In the genomic region with DNA sequence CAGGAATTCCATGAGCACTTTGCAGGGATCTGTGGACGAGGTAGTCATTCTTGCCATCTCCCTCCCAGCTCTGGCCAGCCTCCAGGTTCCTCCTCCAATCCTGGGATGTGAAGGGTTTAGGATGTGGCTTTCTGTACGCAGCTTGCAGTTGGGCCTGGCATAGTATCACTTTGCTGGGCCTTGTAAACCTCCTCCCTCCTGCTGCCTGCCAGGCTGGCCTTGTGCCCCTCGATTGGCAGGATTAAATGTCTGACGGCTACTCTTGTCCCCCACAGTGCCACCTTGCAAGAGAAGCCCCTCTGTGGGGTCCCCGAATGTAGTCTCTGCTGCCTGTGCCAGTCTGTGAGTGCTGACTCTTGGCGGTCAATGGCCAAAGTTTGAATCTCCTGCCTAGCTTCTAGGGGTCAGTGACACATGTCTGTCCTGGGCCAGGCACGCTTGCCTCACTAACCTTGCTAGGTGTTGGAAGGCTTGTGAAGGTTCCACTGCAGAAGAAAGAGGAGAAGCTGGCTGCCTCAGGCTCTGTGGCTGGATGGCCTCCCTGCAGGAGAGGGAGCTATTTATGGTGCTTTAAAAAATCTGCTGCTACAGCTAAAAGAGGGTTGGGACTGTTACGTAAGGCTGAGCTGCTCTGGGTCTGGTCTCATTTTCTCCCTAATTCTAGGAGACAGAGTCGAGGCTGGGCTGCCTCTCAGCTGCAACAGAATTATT, we compare ENCODE assay signal across 8 mouse cellular contexts. TPM values are rescaled to one million over a fixed set of nuclear protein-coding genes. Genes with fewer than 3 reads are reported as not detected.
DNase-seq lines count a peak whose midpoint lies in the region; ATAC-seq and TF ChIP-seq lines count a peak whose summit lies in the region.

No protein-coding gene starts in this region.

- no peaks in the 10 kb centered on the region for H3K9me3 ChIP-seq in intestine, embryonic 14.5 days (ENCODE audit: control insufficient read depth, low read length)
- H3K9me3 ChIP-seq in intestine, postnatal 0 days (ENCODE audit: control insufficient read depth), result no peaks in the 10 kb centered on the region
- no peaks in the 10 kb centered on the region for H3K9me3 ChIP-seq in forebrain, embryonic 12.5 days
- H3K9me3 ChIP-seq in heart, postnatal 0 days (replicated peaks; ENCODE audit: control insufficient read depth, low read length), result no peaks in the 10 kb centered on the region
- no peaks in the 10 kb centered on the region for H3K9me3 ChIP-seq in midbrain, embryonic 14.5 days (ENCODE audit: control insufficient read depth, low read length)

- no peaks in the 10 kb centered on the region for H3K36me3 ChIP-seq in intestine, embryonic 14.5 days (ENCODE audit: control insufficient read depth, insufficient read depth, low read length)
- H3K36me3 ChIP-seq in intestine, postnatal 0 days (ENCODE audit: control insufficient read depth, insufficient read depth), result no peaks in the 10 kb centered on the region
- no peaks in the 10 kb centered on the region for H3K36me3 ChIP-seq in forebrain, embryonic 12.5 days (replicated peaks)
- no peaks in the 10 kb centered on the region for H3K36me3 ChIP-seq in heart, postnatal 0 days (replicated peaks; ENCODE audit: control insufficient read depth, insufficient read depth, low read length)
- no peaks in the 10 kb centered on the region for H3K36me3 ChIP-seq in midbrain, embryonic 14.5 days (ENCODE audit: control insufficient read depth, insufficient read depth, low read length)

- H3K4me1 ChIP-seq in intestine, embryonic 14.5 days (replicated peaks; ENCODE audit: control insufficient read depth, insufficient read depth, low read length), result peaks cover 50% of the 10 kb centered on the region
- H3K4me1 ChIP-seq in intestine, postnatal 0 days (replicated peaks; ENCODE audit: control insufficient read depth, insufficient read depth, low read length), result peaks cover 5% of the 10 kb centered on the region
- H3K4me1 ChIP-seq in forebrain, embryonic 12.5 days, result peaks cover 71% of the 10 kb centered on the region
- H3K4me1 ChIP-seq in heart, postnatal 0 days (ENCODE audit: control insufficient read depth, insufficient read depth), result peaks cover 93% of the 10 kb centered on the region
- peaks cover 23% of the 10 kb centered on the region for H3K4me1 ChIP-seq in midbrain, embryonic 14.5 days (ENCODE audit: control insufficient read depth, insufficient read depth, low read length)

- WGBS in intestine, embryonic 14.5 days, result 70% methylated on average over 9 of the region's 9 CpGs
- WGBS in intestine, postnatal 0 days, result 68% methylated on average over 9 of the region's 9 CpGs
- WGBS in forebrain, embryonic 12.5 days, result 71% methylated on average over 9 of the region's 9 CpGs
- 36% methylated on average over 9 of the region's 9 CpGs for WGBS in heart, postnatal 0 days
- 69% methylated on average over 9 of the region's 9 CpGs for WGBS in midbrain, embryonic 14.5 days

- peak overlapping the region; percentile 30; the same call in 1 of the 2 replicates for H3K27ac ChIP-seq in intestine, embryonic 14.5 days (ENCODE audit: low read depth)
- H3K27ac ChIP-seq in intestine, postnatal 0 days (ENCODE audit: low read depth, low read length), result no peak overlapping the region
- peak overlapping the region; percentile 54 for H3K27ac ChIP-seq in forebrain, embryonic 12.5 days
- peak overlapping the region; percentile 85 for H3K27ac ChIP-seq in heart, postnatal 0 days (ENCODE audit: low read depth)
- H3K27ac ChIP-seq in midbrain, embryonic 14.5 days (replicated peaks; ENCODE audit: low read depth, low read length), result peak overlapping the region; percentile 52

- no peak for TF ChIP-seq EP300 in heart, postnatal 0 days (IDR thresholded peaks at IDR 0.05; ENCODE audit: low read depth)

- H3K4me2 ChIP-seq in intestine, embryonic 14.5 days (ENCODE audit: low read length), result no peak overlapping the region
- no peak overlapping the region for H3K4me2 ChIP-seq in intestine, postnatal 0 days (replicated peaks; ENCODE audit: low read depth)
- no peak overlapping the region for H3K4me2 ChIP-seq in forebrain, embryonic 12.5 days
- peak overlapping the region; percentile 27 for H3K4me2 ChIP-seq in heart, postnatal 0 days (ENCODE audit: low read depth, low read length)
- no peak overlapping the region for H3K4me2 ChIP-seq in midbrain, embryonic 14.5 days (ENCODE audit: low read length)

- no peaks in the 10 kb centered on the region for H3K27me3 ChIP-seq in intestine, embryonic 14.5 days (replicated peaks; ENCODE audit: control insufficient read depth, insufficient read depth, low read length)
- no peaks in the 10 kb centered on the region for H3K27me3 ChIP-seq in intestine, postnatal 0 days (replicated peaks; ENCODE audit: control insufficient read depth, insufficient read depth, low read length)
- H3K27me3 ChIP-seq in forebrain, embryonic 12.5 days, result no peaks in the 10 kb centered on the region
- H3K27me3 ChIP-seq in heart, postnatal 0 days (ENCODE audit: control insufficient read depth, insufficient read depth, low read length), result no peaks in the 10 kb centered on the region
- no peaks in the 10 kb centered on the region for H3K27me3 ChIP-seq in midbrain, embryonic 14.5 days (ENCODE audit: control insufficient read depth, insufficient read depth, low read length)

- no peak for TF ChIP-seq CTCF in intestine, postnatal 0 days (IDR thresholded peaks at IDR 0.05; ENCODE audit: low read depth)
- TF ChIP-seq CTCF in heart, postnatal 0 days (IDR thresholded peaks at IDR 0.05; ENCODE audit: low read depth), result peak; percentile 10; the same call in 1 of the 2 replicates

- ATAC-seq in intestine, embryonic 14.5 days (replicated peaks; ENCODE audit: low FRiP score, low TSS enrichment, low read depth), result no peak
- no peak for ATAC-seq in intestine, postnatal 0 days
- ATAC-seq in forebrain, embryonic 12.5 days (ENCODE audit: low FRiP score), result no peak
- ATAC-seq in heart, postnatal 0 days (ENCODE audit: insufficient read depth, low read depth), result no peak
- ATAC-seq in midbrain, embryonic 14.5 days (ENCODE audit: low FRiP score, low TSS enrichment), result no peak

- no peak overlapping the region for H3K4me3 ChIP-seq in intestine, embryonic 14.5 days (ENCODE audit: low read depth, low read length)
- H3K4me3 ChIP-seq in intestine, postnatal 0 days (ENCODE audit: low read depth, low read length), result no peak overlapping the region
- H3K4me3 ChIP-seq in forebrain, embryonic 12.5 days (replicated peaks), result no peak overlapping the region
- H3K4me3 ChIP-seq in heart, postnatal 0 days (ENCODE audit: low read depth, low read length), result no peak overlapping the region
- no peak overlapping the region for H3K4me3 ChIP-seq in midbrain, embryonic 14.5 days (replicated peaks; ENCODE audit: low read depth, low read length)

- DNase-seq in intestine, embryonic 14.5 days (ENCODE audit: low spot score), result no peak
- no peak for DNase-seq in heart, postnatal 0 days (ENCODE audit: low spot score)
- DNase-seq in layer of hippocampus, postnatal 10 days (ENCODE audit: low spot score in 2 of 2), result peak; percentile 54 to 61
- no peak for DNase-seq in midbrain, embryonic 14.5 days
- no peak for DNase-seq in B cell, adult 2 months
- no peak for DNase-seq in thymus, postnatal 10 days (ENCODE audit: low spot score in 2 of 2)

- H3K9ac ChIP-seq in intestine, embryonic 14.5 days (ENCODE audit: low read length), result no peak overlapping the region
- H3K9ac ChIP-seq in intestine, postnatal 0 days (ENCODE audit: low read depth, low read length), result no peak overlapping the region
- H3K9ac ChIP-seq in forebrain, embryonic 12.5 days, result peak overlapping the region; percentile 12; the same call in 1 of the 2 replicates
- peak overlapping the region; percentile 52 for H3K9ac ChIP-seq in heart, postnatal 0 days (replicated peaks; ENCODE audit: low read depth, low read length)
- H3K9ac ChIP-seq in midbrain, embryonic 14.5 days (replicated peaks; ENCODE audit: low read length), result peak overlapping the region; percentile 29; the same call in 1 of the 2 replicates

RNA-seq across cellular contexts. Expression of gene Trak1, which starts 58.3 kb away (rescaled TPM):
- polyA plus RNA-seq in intestine, embryonic 14.5 days (2014; fragmentation: Nextera tagmentation; extraction: Ambion mirVana), result 23.4 and 26.1 TPM in 2 replicates
- polyA plus RNA-seq in intestine, postnatal 0 days (2015; fragmentation: Nextera tagmentation; extraction: Ambion mirVana), result 16.3 and 17.2 TPM in 2 replicates
- polyA plus RNA-seq in forebrain, embryonic 12.5 days (2016; fragmentation: Nextera tagmentation; extraction: Ambion mirVana), result 41.2 and 45.3 TPM in 2 replicates
- total RNA-seq in heart, postnatal 0 days (2014; rRNA removed; ENCODE audit: low replicate concordance), result 113 and 120 TPM in 2 replicates
- polyA plus RNA-seq in heart, postnatal 0 days (2015; fragmentation: Nextera tagmentation; extraction: Ambion mirVana), result 53.5 and 59.3 TPM in 2 replicates
- total RNA-seq in layer of hippocampus, postnatal 10 days (2021), result 100 to 1,000 TPM; 207 to 210 TPM
- polyA plus RNA-seq in midbrain, embryonic 14.5 days (2014; fragmentation: Nextera tagmentation; extraction: Ambion mirVana), result 47.0 and 53.6 TPM in 2 replicates

Comparison
In these comparisons a context has a peak if more than half of its experiments do, and no peak if none do; other contexts are left out.
1. DNase-seq: peak in layer of hippocampus, postnatal 10 days (2 of 2); none in intestine, embryonic 14.5 days (single experiment), heart, postnatal 0 days (single experiment), midbrain, embryonic 14.5 days (single experiment), B cell, adult 2 months (0 of 2) and thymus, postnatal 10 days (0 of 2).
2. H3K9ac ChIP-seq: peak in forebrain, embryonic 12.5 days (single experiment), heart, postnatal 0 days (single experiment) and midbrain, embryonic 14.5 days (single experiment); none in intestine, embryonic 14.5 days (single experiment) and intestine, postnatal 0 days (single experiment).